Mouse (Mus musculus) CH12.LX (cell line): ENCODE results near the gene Srgap1.

Source experiments
- CHD1 ChIP-seq: IDR thresholded peaks from 2 replicates; pipeline ENCODE4 v1.6.1; 2012; ENCODE audit warnings: low read depth, low read length, improper control_type of control experiment, inconsistent platforms
- CTCF ChIP-seq, 2 experiments: IDR thresholded peaks in 1 of 2; conservative IDR thresholded peaks in 1 of 2; 2 replicates each; pipeline ENCODE4 v1.5.1; 2011 to 2012; ENCODE audit warnings: low read depth in 2 of 2, low read length in 2 of 2, improper control_type of control experiment in 1 of 2, inconsistent platforms in 1 of 2, mild to moderate bottlenecking in 1 of 2, moderate library complexity in 1 of 2
- E2F4 ChIP-seq: IDR thresholded peaks from 2 replicates; pipeline ENCODE4 v1.6.1; 2011; ENCODE audit warnings: low read depth, low read length, improper control_type of control experiment; ENCODE audit not compliant: insufficient replicate concordance
- EP300 ChIP-seq: IDR thresholded peaks from 2 replicates; pipeline ENCODE4 v1.6.1; 2011; ENCODE audit warnings: low read length, improper control_type of control experiment
- MAX ChIP-seq: IDR thresholded peaks from 2 replicates; pipeline ENCODE4 v1.6.1; 2011; ENCODE audit warnings: low read length, improper control_type of control experiment
- MAZ ChIP-seq: IDR thresholded peaks from 2 replicates; pipeline ENCODE4 v1.6.1; 2012; ENCODE audit warnings: low read depth, mild to moderate bottlenecking, inconsistent platforms, low read length, improper control_type of control experiment, moderate library complexity
- MEF2A ChIP-seq: IDR thresholded peaks from 2 replicates; pipeline ENCODE4 v1.6.1; 2014; ENCODE audit warnings: low read depth, mild to moderate bottlenecking, inconsistent platforms, low read length, improper control_type of control experiment, borderline replicate concordance
- POLR2A ChIP-seq: IDR thresholded peaks from 2 replicates; pipeline ENCODE4 v1.6.1; 2011; ENCODE audit warnings: low read depth, mild to moderate bottlenecking, improper control_type of control experiment, low read length
- POLR2AphosphoS2 ChIP-seq: IDR thresholded peaks from 2 replicates; pipeline ENCODE4 v1.6.1; 2011; ENCODE audit warnings: low read depth, low read length, improper control_type of control experiment
- RAD21 ChIP-seq: IDR thresholded peaks from 2 replicates; pipeline ENCODE4 v1.6.1; 2011; ENCODE audit warnings: low read depth, mild to moderate bottlenecking, low read length, improper control_type of control experiment, moderate library complexity
- RCOR1 ChIP-seq: conservative IDR thresholded peaks from 2 replicates; pipeline ENCODE4 v1.6.1; 2012; ENCODE audit warnings: low read depth, mild to moderate bottlenecking, inconsistent platforms, low read length, improper control_type of control experiment
- USF1 ChIP-seq: IDR thresholded peaks from 2 replicates; pipeline ENCODE4 v1.6.1; 2014; ENCODE audit warnings: low read depth, mild to moderate bottlenecking, inconsistent platforms, low read length, improper control_type of control experiment
- ZC3H11A ChIP-seq: IDR thresholded peaks from 2 replicates; pipeline ENCODE4 v1.6.1; 2012; ENCODE audit warnings: low read depth, mild to moderate bottlenecking, inconsistent platforms, low read length, improper control_type of control experiment
- ZKSCAN1 ChIP-seq: IDR thresholded peaks from 2 replicates; pipeline ENCODE4 v1.6.1; 2012; ENCODE audit warnings: low read depth, inconsistent platforms, low read length, improper control_type of control experiment, borderline replicate concordance

GRCm38 (mm10) chr10:121897835-121898370 is 149.2 kb downstream of the Srgap1 start:
- TF ChIP-seq CTCF (conservative IDR thresholded peaks at IDR 0.05 in 1 of 2, IDR thresholded peaks at IDR 0.05 in 1 of 2; ENCODE audit: low read depth in 2 of 2, low read length in 2 of 2) (no peak), RCOR1 (no peak), POLR2A (no peak), RAD21 (no peak), USF1 (no peak), EP300 (no peak), MEF2A (no peak), MAX (no peak), POLR2AphosphoS2 (no peak), CHD1 (no peak), ZC3H11A (no peak), ZKSCAN1 (no peak), E2F4 (no peak), MAZ (no peak)
